Mouse (Mus musculus) lung, embryonic 14.5 days (tissue): ENCODE data around the gene 4930469K13Rik. TPM values are rescaled to one million over a fixed set of nuclear protein-coding genes. Genes with fewer than 3 reads are reported as not detected.

ENCODE experiments used
- ATAC-seq: fragments of 200-750 bp; cut with Nextera tagmentation; 2 replicates; pipeline ENCODE4 v1.8.0; 2017; ENCODE audit warnings: mild to moderate bottlenecking, moderate TSS enrichment, moderate library complexity; ENCODE audit not compliant: insufficient read depth
- DNase-seq: peaks from one replicate; pipeline ENCODE4 v3.0.0-alpha.2; 2015
- H3K27ac ChIP-seq: fragments of 300-500 bp; sonication (generic); 2 replicates; pipeline ENCODE4 v1.5.1; 2014; ENCODE audit warnings: low read depth, mild to moderate bottlenecking, moderate library complexity
- H3K27me3 ChIP-seq: fragments of 300-500 bp; sonication (generic); 2 replicates; pipeline ENCODE4 v1.6.1; 2014; ENCODE audit warnings: low read length, control low read depth; ENCODE audit not compliant: insufficient read depth
- H3K36me3 ChIP-seq: fragments of 300-500 bp; sonication (generic); 2 replicates; pipeline ENCODE4 v1.6.1; 2014; ENCODE audit warnings: control low read depth; ENCODE audit not compliant: insufficient read depth
- H3K4me1 ChIP-seq: fragments of 300-500 bp; sonication (generic); 2 replicates; pipeline ENCODE4 v1.6.1; 2014; ENCODE audit warnings: antibody characterized with exemption, control low read depth; ENCODE audit not compliant: insufficient read depth
- H3K4me2 ChIP-seq: fragments of 300-500 bp; sonication (generic); 2 replicates; pipeline ENCODE4 v1.6.1; 2014; ENCODE audit warnings: mild to moderate bottlenecking
- H3K4me3 ChIP-seq: fragments of 300-500 bp; sonication (generic); 2 replicates; pipeline ENCODE4 v1.5.1; 2014; ENCODE audit warnings: low read depth, low read length
- H3K9ac ChIP-seq: fragments of 300-500 bp; sonication (generic); 2 replicates; pipeline ENCODE4 v1.6.1; 2014
- H3K9me3 ChIP-seq: fragments of 300-500 bp; sonication (generic); 2 replicates; pipeline ENCODE4 v1.6.1; 2016; ENCODE audit warnings: low read depth, low read length, control low read depth
- CTCF ChIP-seq: IDR thresholded peaks from 2 replicates; pipeline ENCODE4 v1.5.1; 2016; ENCODE audit warnings: antibody characterized with exemption, low read depth
- WGBS: fragments of 180-500 bp; shearing (Covaris S2); extraction: QIAGEN DNeasy Blood & Tissue Kit; methylation state at CpG from one replicate; pipeline ENCODE4 v1.1.7; 2014; 5-methylcytosine and 5-hydroxymethylcytosine counted together
- polyA plus RNA-seq: library from polyadenylated mRNA; unstranded; fragments of >200 nt; fragmentation: Nextera tagmentation; extraction: Ambion mirVana; gene quantifications from 2 replicates; pipeline ENCODE4 v1.2.1, GENCODE M21; 2014

Gene 4930469K13Rik
- polyA plus RNA-seq, 1 experiment from 2014 or later: not detected

GRCm38 (mm10) chr11:33986525-33986924, 111.8 kb downstream of the 4930469K13Rik start:
- no peak overlapping the region for H3K4me2 ChIP-seq
- H3K36me3 ChIP-seq: no peaks in the 10 kb centered on the region
- H3K9ac ChIP-seq: no peak overlapping the region
- ATAC-seq (no peak), DNase-seq (no peak)
- H3K4me3 ChIP-seq: no peak overlapping the region
- H3K4me1 ChIP-seq: no peaks in the 10 kb centered on the region
- no peaks in the 10 kb centered on the region for H3K27me3 ChIP-seq
- TF ChIP-seq CTCF: no peak
- 81% methylated on average over 2 of the region's 2 CpGs for WGBS
- no peaks in the 10 kb centered on the region for H3K9me3 ChIP-seq
- no peak overlapping the region for H3K27ac ChIP-seq

DNA sequence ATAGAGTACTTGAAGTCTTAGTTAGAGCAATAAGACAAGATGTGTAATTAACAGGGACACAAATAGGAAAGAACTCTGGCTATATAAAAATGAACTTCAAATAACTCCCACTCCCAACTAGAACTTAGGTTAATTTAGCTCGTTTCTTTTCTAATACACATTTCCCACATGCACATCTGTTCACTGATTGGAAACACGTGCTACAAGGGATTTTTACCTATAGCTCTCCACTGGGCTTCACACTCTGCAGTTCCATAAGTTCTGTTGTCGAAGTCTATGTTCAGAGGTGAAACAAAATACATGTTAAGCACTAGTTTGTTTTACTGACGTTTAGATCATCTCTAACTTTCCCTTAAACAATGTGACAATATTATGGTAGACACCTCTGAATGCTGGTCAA, 118.2 kb downstream of the 4930469K13Rik start:
- 66% methylated on average over 4 of the region's 4 CpGs for WGBS
- no peak for TF ChIP-seq CTCF
- Histone ChIP-seq H3K4me2 (no peak overlapping the region), H3K36me3 (no peaks in the 10 kb centered on the region), H3K9me3 (no peaks in the 10 kb centered on the region), H3K27me3 (no peaks in the 10 kb centered on the region), H3K9ac (no peak overlapping the region), H3K4me3 (no peak overlapping the region), H3K4me1 (no peaks in the 10 kb centered on the region), H3K27ac (no peak overlapping the region)
- ATAC-seq (no peak), DNase-seq (no peak)

DNA sequence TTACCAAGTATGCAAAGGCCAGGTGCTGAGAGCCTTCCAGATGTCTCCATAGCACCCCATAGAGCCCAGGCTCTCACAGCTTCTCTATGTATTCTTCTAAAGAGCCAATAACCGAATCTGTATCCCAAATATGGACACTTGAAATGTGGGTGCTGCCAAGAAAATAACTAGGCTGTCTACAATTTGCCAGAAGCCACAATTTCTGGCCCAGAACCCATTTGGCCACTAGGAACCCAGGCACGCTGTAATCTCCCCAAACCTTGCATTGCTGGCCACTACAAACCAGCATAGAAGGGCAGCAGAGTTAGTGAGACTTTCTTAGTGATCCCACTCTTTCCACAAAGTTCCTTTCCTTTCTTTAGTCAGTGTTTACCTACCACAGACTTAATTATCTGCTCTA, 123.2 kb downstream of the 4930469K13Rik start:
- ATAC-seq: no peak
- Histone ChIP-seq H3K4me1 (no peaks in the 10 kb centered on the region), H3K4me3 (no peak overlapping the region), H3K27me3 (no peaks in the 10 kb centered on the region), H3K36me3 (no peaks in the 10 kb centered on the region), H3K9ac (no peak overlapping the region), H3K9me3 (no peaks in the 10 kb centered on the region), H3K27ac (no peak overlapping the region), H3K4me2 (no peak overlapping the region)
- WGBS: 71% methylated on average over 2 of the region's 2 CpGs
- no peak for DNase-seq
- TF ChIP-seq CTCF: no peak

DNA sequence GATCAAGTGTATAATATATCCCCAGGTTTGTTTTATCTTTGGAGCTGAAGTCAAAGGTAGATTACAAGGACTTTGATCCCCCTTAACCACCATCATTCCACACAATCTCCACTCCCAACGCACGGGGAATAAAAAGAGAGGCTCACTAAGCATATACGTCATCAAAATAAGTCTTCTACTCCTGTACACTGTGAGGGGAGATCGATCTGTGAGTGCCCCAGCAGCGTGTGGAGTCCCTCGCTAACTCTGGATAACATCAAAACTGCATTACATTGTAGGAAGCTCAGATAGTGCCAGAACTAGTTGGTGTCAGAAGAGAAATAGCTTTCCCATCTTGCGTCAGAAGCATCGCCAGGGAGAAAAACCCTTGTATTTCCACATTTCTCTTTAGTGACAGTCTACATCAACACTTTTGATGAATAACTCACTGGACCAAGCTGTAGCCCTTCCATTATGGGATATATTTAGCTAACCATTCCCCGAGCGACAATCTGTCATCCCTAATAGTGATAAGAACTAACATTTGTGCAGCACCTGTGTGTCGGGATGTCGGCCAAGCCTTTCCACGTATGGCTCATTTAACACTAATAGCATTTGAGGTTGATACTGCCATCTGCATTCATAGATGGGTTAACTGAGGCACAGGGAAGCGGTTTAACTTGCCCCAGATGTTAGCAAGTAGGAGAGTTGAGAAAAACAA, 123.9 kb downstream of the 4930469K13Rik start:
- Histone ChIP-seq H3K9me3 (no peaks in the 10 kb centered on the region), H3K4me3 (no peak overlapping the region), H3K36me3 (no peaks in the 10 kb centered on the region), H3K4me1 (no peaks in the 10 kb centered on the region), H3K4me2 (no peak overlapping the region), H3K27me3 (no peaks in the 10 kb centered on the region), H3K27ac (no peak overlapping the region), H3K9ac (no peak overlapping the region)
- DNase-seq: peak; percentile 32
- 44% methylated on average over 14 of the region's 14 CpGs for WGBS
- ATAC-seq: no peak
- no peak for TF ChIP-seq CTCF

DNA sequence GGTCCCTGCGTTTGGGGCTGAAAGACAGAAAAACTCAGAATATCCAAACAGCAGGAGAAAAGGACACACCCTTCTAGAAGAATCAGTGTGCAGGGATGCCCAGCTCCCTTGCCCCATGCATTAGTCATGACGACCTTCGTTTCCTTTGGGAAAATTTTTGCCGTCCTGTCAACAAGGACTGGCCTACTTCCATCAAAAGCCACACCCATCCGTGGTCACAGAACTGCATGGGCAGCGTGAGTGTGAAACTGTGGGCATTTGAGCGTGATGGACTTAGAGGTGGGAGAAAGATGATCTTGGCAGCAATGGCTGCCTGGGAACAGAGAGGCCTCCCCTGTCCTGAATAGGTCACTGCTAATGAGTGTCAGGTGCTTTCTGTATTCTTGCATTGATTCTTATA, 126.2 kb downstream of the 4930469K13Rik start:
- H3K4me3 ChIP-seq: no peak overlapping the region
- H3K27ac ChIP-seq: no peak overlapping the region
- no peak overlapping the region for H3K4me2 ChIP-seq
- H3K9me3 ChIP-seq: no peaks in the 10 kb centered on the region
- no peaks in the 10 kb centered on the region for H3K4me1 ChIP-seq
- no peaks in the 10 kb centered on the region for H3K36me3 ChIP-seq
- ATAC-seq: no peak
- no peak for DNase-seq
- no peaks in the 10 kb centered on the region for H3K27me3 ChIP-seq
- 68% methylated on average over 7 of the region's 7 CpGs for WGBS
- no peak for TF ChIP-seq CTCF
- no peak overlapping the region for H3K9ac ChIP-seq

DNA sequence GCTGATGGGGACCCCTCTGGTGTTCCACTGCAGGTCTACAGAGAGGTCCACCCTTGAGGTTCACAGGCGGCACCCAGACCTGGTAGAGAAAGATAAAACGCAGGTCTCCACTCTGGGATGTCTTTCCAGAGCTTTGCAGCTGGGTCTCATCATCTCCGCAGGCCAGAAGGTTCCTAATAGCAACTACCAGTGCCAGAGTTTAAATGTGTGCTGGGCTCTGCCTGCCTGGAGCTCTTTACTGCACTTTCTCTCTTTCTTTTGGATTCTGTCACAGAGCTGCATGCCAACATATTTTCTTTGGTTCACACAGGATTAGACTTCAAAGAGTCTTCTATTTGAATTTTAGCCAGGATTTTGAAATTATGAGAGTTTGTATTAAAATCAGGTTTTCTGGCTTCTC, 129.2 kb downstream of the 4930469K13Rik start:
- Histone ChIP-seq H3K4me2 (no peak overlapping the region), H3K27ac (no peak overlapping the region), H3K9me3 (no peaks in the 10 kb centered on the region), H3K36me3 (no peaks in the 10 kb centered on the region), H3K9ac (no peak overlapping the region), H3K27me3 (no peaks in the 10 kb centered on the region), H3K4me1 (no peaks in the 10 kb centered on the region), H3K4me3 (no peak overlapping the region)
- WGBS: 40% methylated on average over 3 of the region's 3 CpGs
- TF ChIP-seq CTCF: no peak
- ATAC-seq: peak; percentile 62; the same call in 1 of the 2 replicates
- peak; percentile 27 for DNase-seq

GRCm38 (mm10) chr11:33967708-33968107, 130.6 kb downstream of the 4930469K13Rik start:
- DNase-seq (no peak), ATAC-seq (no peak)
- Histone ChIP-seq H3K36me3 (no peaks in the 10 kb centered on the region), H3K9ac (no peak overlapping the region), H3K4me1 (peaks cover 6% of the 10 kb centered on the region; the same call in 1 of the 2 replicates), H3K4me2 (no peak overlapping the region), H3K27me3 (no peaks in the 10 kb centered on the region), H3K4me3 (no peak overlapping the region), H3K9me3 (no peaks in the 10 kb centered on the region), H3K27ac (no peak overlapping the region)
- WGBS: 83% methylated on average over 4 of the region's 4 CpGs
- no peak for TF ChIP-seq CTCF
